Mouse (Mus musculus) hindlimb bud, embryonic 11.5 days (tissue): ENCODE results near the gene Gm7714.
"Not testable (repeated sequence)": the region's sequence is repeated elsewhere in the genome, so short reads cannot be mapped to it uniquely, and the experiment has no call there.

Experiments used
- DNase-seq: peaks from one replicate; pipeline ENCODE4 v3.0.0-alpha.2; 2012; ENCODE audit warnings: low read depth, low spot score; ENCODE audit errors: extremely low spot score

Gene Gm7714

GRCm38 (mm10) chr5:88268619-88269018, at the start of gene Gm7714:
TSS of gene Gm7714 (plus strand) at chr5:88268919.
- DNase-seq, result no peak

- no peak for DNase-seq
Observed at GRCm38 (mm10) chr5:88256475-88256874, 12.2 kb upstream of the Gm7714 start.

- DNase-seq, result not testable (repeated sequence)
Observed at GRCm38 (mm10) chr5:88311307-88311706, 42.6 kb downstream of the Gm7714 start.

GRCm38 (mm10) chr5:88317012-88317411, 48.3 kb downstream of the Gm7714 start, which contains the start of gene Prol1:
TSS of gene Prol1 (plus strand) at chr5:88317312.
- DNase-seq, result no peak
